Mouse (Mus musculus): ENCODE results near the gene Il1b. TPM values are rescaled to one million over a fixed set of nuclear protein-coding genes. Genes with fewer than 3 reads are reported as not detected.

The Il1b gene
- total and polyA plus RNA-seq, 3 experiments: 0.12 to 0.26 TPM; not detected in 1

GRCm38 (mm10) chr2:129385331-129385730 lies 14.4 kb upstream of the Il1b start:
- Histone ChIP-seq H3K27me3 (ENCODE audit: control insufficient read depth in 1 of 2, insufficient read depth in 2 of 2, low read length in 2 of 2) (no peaks in the 10 kb centered on the region), H3K4me3 (ENCODE audit: control insufficient read depth in 1 of 2, insufficient read depth in 1 of 2, low read depth in 2 of 2, low read length in 2 of 2) (no peak overlapping the region), H3K9ac (ENCODE audit: control insufficient read depth, low read depth, low read length, poor library complexity, severe bottlenecking) (no peak overlapping the region), H3K79me2 (ENCODE audit: control insufficient read depth, insufficient read depth, low read length, poor library complexity) (no peaks in the 10 kb centered on the region), H3K4me1 (ENCODE audit: control insufficient read depth in 1 of 2, insufficient read depth in 2 of 2, low read length in 2 of 2) (peaks cover 0 to 18% of the 10 kb centered on the region in 2 experiments; a peak in 2 of 4 replicates), H3K9me3 (replicated peaks; ENCODE audit: insufficient read depth, low read length) (no peaks in the 10 kb centered on the region), H3K27ac (ENCODE audit: control insufficient read depth, low read depth, low read length) (no peak overlapping the region), H3K36me3 (ENCODE audit: control insufficient read depth in 1 of 2, insufficient read depth in 2 of 2, low read length in 2 of 2) (peaks cover 0 to 6% of the 10 kb centered on the region in 2 experiments; a peak in 2 of 4 replicates)
- TF ChIP-seq MAFK (IDR thresholded peaks at IDR 0.05; ENCODE audit: borderline replicate concordance, low read depth, low read length): no peak
- TF ChIP-seq ETS1 (IDR thresholded peaks at IDR 0.05; ENCODE audit: low read depth, low read length): no peak
- no peak for TF ChIP-seq POLR2AphosphoS5 (IDR thresholded peaks at IDR 0.05; ENCODE audit: borderline replicate concordance, low read depth, low read length)
- TF ChIP-seq ZMIZ1 (IDR thresholded peaks at IDR 0.05; ENCODE audit: low read depth, low read length): no peak
- no peak for TF ChIP-seq ZNF384 (IDR thresholded peaks at IDR 0.05; ENCODE audit: low read depth, low read length)
- TF ChIP-seq NELFE (IDR thresholded peaks at IDR 0.05; ENCODE audit: low read depth, low read length): no peak
- no peak for TF ChIP-seq GABPA (IDR thresholded peaks at IDR 0.05; ENCODE audit: low read depth, low read length)
- no peak for TF ChIP-seq RAD21 (IDR thresholded peaks at IDR 0.05; ENCODE audit: low read depth, low read length)
- TF ChIP-seq CHD1 (IDR thresholded peaks at IDR 0.05; ENCODE audit: low read depth, low read length): no peak
- TF ChIP-seq ELF1 (IDR thresholded peaks at IDR 0.05; ENCODE audit: low read depth, low read length): no peak
- DNase-seq (ENCODE audit: low read depth, low spot score): no peak

GRCm38 (mm10) chr2:129384272-129384660 lies 13.3 kb upstream of the Il1b start:
- peaks cover 0 to 18% of the 10 kb centered on the region in 2 experiments; a peak in 2 of 4 replicates for H3K4me1 ChIP-seq (ENCODE audit: control insufficient read depth in 1 of 2, insufficient read depth in 2 of 2, low read length in 2 of 2)
- no peaks in the 10 kb centered on the region for H3K79me2 ChIP-seq (ENCODE audit: control insufficient read depth, insufficient read depth, low read length, poor library complexity)
- no peaks in the 10 kb centered on the region for H3K27me3 ChIP-seq (ENCODE audit: control insufficient read depth in 1 of 2, insufficient read depth in 2 of 2, low read length in 2 of 2)
- no peaks in the 10 kb centered on the region for H3K9me3 ChIP-seq (replicated peaks; ENCODE audit: insufficient read depth, low read length)
- no peak for DNase-seq (ENCODE audit: low read depth, low spot score)
- H3K9ac ChIP-seq (ENCODE audit: control insufficient read depth, low read depth, low read length, poor library complexity, severe bottlenecking): no peak overlapping the region
- H3K27ac ChIP-seq (ENCODE audit: control insufficient read depth, low read depth, low read length): no peak overlapping the region
- no peak overlapping the region for H3K4me3 ChIP-seq (ENCODE audit: control insufficient read depth in 1 of 2, insufficient read depth in 1 of 2, low read depth in 2 of 2, low read length in 2 of 2)
- H3K36me3 ChIP-seq (ENCODE audit: control insufficient read depth in 1 of 2, insufficient read depth in 2 of 2, low read length in 2 of 2): peaks cover 0 to 6% of the 10 kb centered on the region in 2 experiments; a peak in 2 of 4 replicates
- TF ChIP-seq GABPA (IDR thresholded peaks at IDR 0.05; ENCODE audit: low read depth, low read length): no peak
- TF ChIP-seq ZC3H11A (IDR thresholded peaks at IDR 0.05; ENCODE audit: low read depth, low read length): no peak
- TF ChIP-seq MXI1 (IDR thresholded peaks at IDR 0.05; ENCODE audit: low read depth, low read length): no peak
- TF ChIP-seq ELF1 (IDR thresholded peaks at IDR 0.05; ENCODE audit: low read depth, low read length): no peak
- no peak for TF ChIP-seq ZKSCAN1 (IDR thresholded peaks at IDR 0.05; ENCODE audit: low read depth, low read length)

Measured in MEL (cell line).